Mouse (Mus musculus): ENCODE results near the gene Mmp19. TPM values are rescaled to one million over a fixed set of nuclear protein-coding genes. Genes with fewer than 3 reads are reported as not detected.

Mmp19 gene
- polyA plus RNA-seq, 1 experiment from 2014 or later, result 6.9 TPM

Other genes with a start within 250 kb of the Mmp19 start
- 6.2 and 7.1 TPM in 2 replicates for gene Zc3h10, start 243.1 kb upstream of the Mmp19 start, polyA plus RNA-seq (2015; fragmentation: Nextera tagmentation; extraction: Ambion mirVana)
- 2,776 and 3,150 TPM in 2 replicates for gene Rpl41, start 241.6 kb upstream of the Mmp19 start, polyA plus RNA-seq (2015; fragmentation: Nextera tagmentation; extraction: Ambion mirVana)
- gene Pa2g4, start 224.9 kb upstream of the Mmp19 start, polyA plus RNA-seq (2015; fragmentation: Nextera tagmentation; extraction: Ambion mirVana), result 207 and 228 TPM in 2 replicates
- gene Erbb3, start 201.3 kb upstream of the Mmp19 start, polyA plus RNA-seq (2015; fragmentation: Nextera tagmentation; extraction: Ambion mirVana), result 1.2 and 1.9 TPM in 2 replicates
- gene Rps26, start 164.2 kb upstream of the Mmp19 start, polyA plus RNA-seq (2015; fragmentation: Nextera tagmentation; extraction: Ambion mirVana), result 486 and 551 TPM in 2 replicates
- 0.12 and 0.21 TPM in 2 replicates for gene Ikzf4, start 144.9 kb upstream of the Mmp19 start, polyA plus RNA-seq (2015; fragmentation: Nextera tagmentation; extraction: Ambion mirVana)
- 10.7 and 13.9 TPM in 2 replicates for gene Suox, start 116.8 kb upstream of the Mmp19 start, polyA plus RNA-seq (2015; fragmentation: Nextera tagmentation; extraction: Ambion mirVana)
- 24.5 and 31.4 TPM in 2 replicates for gene Rab5b, start 94.6 kb upstream of the Mmp19 start, polyA plus RNA-seq (2015; fragmentation: Nextera tagmentation; extraction: Ambion mirVana)
- 0.30 and 0.52 TPM in 2 replicates for gene Pmel, start 86.7 kb upstream of the Mmp19 start, polyA plus RNA-seq (2015; fragmentation: Nextera tagmentation; extraction: Ambion mirVana)
- gene Cdk2, start 85.9 kb upstream of the Mmp19 start, polyA plus RNA-seq (2015; fragmentation: Nextera tagmentation; extraction: Ambion mirVana), result 61.1 and 71.9 TPM in 2 replicates
- gene Dgka, start 46.1 kb upstream of the Mmp19 start, polyA plus RNA-seq (2015; fragmentation: Nextera tagmentation; extraction: Ambion mirVana), result 1.8 and 2.6 TPM in 2 replicates
- 20.4 and 20.8 TPM in 2 replicates for gene Pym1, start 43.0 kb upstream of the Mmp19 start, polyA plus RNA-seq (2015; fragmentation: Nextera tagmentation; extraction: Ambion mirVana)
- gene Dnajc14, start 13.2 kb downstream of the Mmp19 start, polyA plus RNA-seq (2015; fragmentation: Nextera tagmentation; extraction: Ambion mirVana), result 20.4 and 23.6 TPM in 2 replicates
- 2.4 and 3.2 TPM in 2 replicates for gene Tmem198b, start 13.5 kb downstream of the Mmp19 start, polyA plus RNA-seq (2015; fragmentation: Nextera tagmentation; extraction: Ambion mirVana)
- 147 and 176 TPM in 2 replicates for gene Sarnp, start 26.4 kb downstream of the Mmp19 start, polyA plus RNA-seq (2015; fragmentation: Nextera tagmentation; extraction: Ambion mirVana)
- gene Ormdl2, start 30.7 kb downstream of the Mmp19 start, polyA plus RNA-seq (2015; fragmentation: Nextera tagmentation; extraction: Ambion mirVana), result 90.2 and 91.0 TPM in 2 replicates
- 0.43 and 0.66 TPM in 2 replicates for gene Gdf11, start 100.8 kb downstream of the Mmp19 start, polyA plus RNA-seq (2015; fragmentation: Nextera tagmentation; extraction: Ambion mirVana)
- 118 and 119 TPM in 2 replicates for gene Cd63, start 110.1 kb downstream of the Mmp19 start, polyA plus RNA-seq (2015; fragmentation: Nextera tagmentation; extraction: Ambion mirVana)
- 10.5 and 10.6 TPM in 2 replicates for gene Rdh5, start 132.0 kb downstream of the Mmp19 start, polyA plus RNA-seq (2015; fragmentation: Nextera tagmentation; extraction: Ambion mirVana)
- gene Bloc1s1, start 133.1 kb downstream of the Mmp19 start, polyA plus RNA-seq (2015; fragmentation: Nextera tagmentation; extraction: Ambion mirVana), result 81.9 and 87.1 TPM in 2 replicates
- 0.12 and 0.41 TPM in 2 replicates for gene Itga7, start 142.9 kb downstream of the Mmp19 start, polyA plus RNA-seq (2015; fragmentation: Nextera tagmentation; extraction: Ambion mirVana)
- gene Mettl7b, start 170.1 kb downstream of the Mmp19 start, polyA plus RNA-seq (2015; fragmentation: Nextera tagmentation; extraction: Ambion mirVana), result not detected in 2 replicates
- gene Olfr9, start 198.5 kb downstream of the Mmp19 start, polyA plus RNA-seq (2015; fragmentation: Nextera tagmentation; extraction: Ambion mirVana), result not detected in 2 replicates
- not detected in 2 replicates for gene Olfr763, start 219.9 kb downstream of the Mmp19 start, polyA plus RNA-seq (2015; fragmentation: Nextera tagmentation; extraction: Ambion mirVana)
- not detected in 2 replicates for gene Olfr764-ps1, start 249.0 kb downstream of the Mmp19 start, polyA plus RNA-seq (2015; fragmentation: Nextera tagmentation; extraction: Ambion mirVana)